Mouse (Mus musculus): Measurements from ENCODE around the gene Bhlhe41.

DNA sequence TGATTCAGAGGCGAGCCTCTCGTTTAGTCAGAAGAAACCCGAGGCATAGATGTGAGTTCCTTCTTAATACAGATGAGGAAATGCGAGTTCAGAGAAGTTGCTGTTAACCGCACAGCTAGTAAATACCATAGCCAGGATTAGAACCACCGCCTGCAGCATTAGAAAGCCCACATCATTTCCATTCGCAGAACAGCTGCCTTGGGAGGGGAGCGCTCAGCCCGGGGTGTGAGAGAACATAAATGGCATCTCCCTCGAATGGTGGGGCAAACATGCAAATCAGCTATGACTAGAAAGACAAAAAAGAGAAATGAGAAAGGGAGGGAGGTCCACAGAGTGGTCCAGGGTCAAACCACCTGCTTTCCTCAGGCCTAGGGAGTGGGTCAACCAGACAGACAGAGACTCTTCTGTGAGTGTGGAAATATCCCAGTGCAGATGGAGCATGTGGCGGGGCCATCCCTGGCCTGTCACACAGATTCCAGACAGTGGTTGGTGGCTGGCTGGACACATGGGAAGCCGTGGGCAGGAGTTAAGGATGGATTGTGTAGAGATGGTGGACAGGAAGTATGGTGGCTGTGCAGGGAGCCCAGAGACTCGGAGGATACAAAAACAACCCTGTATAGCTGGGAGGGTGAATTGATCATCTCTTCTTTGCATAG lies 28.1 kb upstream of the Bhlhe41 start:
- TF ChIP-seq USF1 (IDR thresholded peaks at IDR 0.05; ENCODE audit: low read depth) (no peak), POLR2A (IDR thresholded peaks at IDR 0.05; ENCODE audit: insufficient read length, low read depth) (no peak), MYOD1 (IDR thresholded peaks at IDR 0.05; ENCODE audit: control insufficient read depth in 1 of 3, insufficient read length in 2 of 3, low read depth in 2 of 3) (no peak), E2F4 (IDR thresholded peaks at IDR 0.05; ENCODE audit: insufficient read depth) (no peak), TCF3 (IDR thresholded peaks at IDR 0.05; ENCODE audit: insufficient read length, low read depth) (no peak)

Measured in myocyte (in vitro differentiated cells).